Mouse (Mus musculus): ENCODE results near the gene Adamtsl1. TPM values are rescaled to one million over a fixed set of nuclear protein-coding genes. Genes with fewer than 3 reads are reported as not detected.

The Adamtsl1 gene
- polyA plus RNA-seq, 1 experiment: not detected

DNA sequence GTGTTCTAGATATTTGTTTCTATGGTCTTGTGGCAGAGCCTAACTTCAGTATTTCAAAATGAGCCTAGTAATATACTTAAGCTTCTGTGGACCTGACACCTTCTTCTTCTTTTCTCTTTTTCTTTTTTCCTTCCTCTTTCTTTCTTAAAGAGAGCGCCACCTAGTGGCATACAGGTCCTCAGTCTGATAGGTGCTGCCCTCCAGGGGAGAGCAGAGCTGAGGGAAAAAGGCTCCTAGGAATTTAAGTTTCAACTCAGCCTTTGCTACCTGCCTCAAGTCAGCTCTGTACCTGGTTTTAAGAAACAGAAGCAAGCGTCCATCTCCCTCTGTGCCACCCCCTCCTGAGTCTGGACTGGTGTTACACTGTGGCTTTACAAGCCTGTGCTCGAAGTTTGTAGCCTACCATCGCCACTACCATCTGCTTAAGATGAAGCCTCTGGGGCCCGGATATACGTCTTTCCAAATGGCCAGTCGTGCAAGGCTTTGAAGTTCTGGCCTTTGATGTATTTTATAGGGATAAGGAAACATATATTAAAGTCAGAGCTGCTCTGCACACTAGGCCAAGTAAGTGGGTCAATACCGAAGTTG lies 510.7 kb downstream of the Adamtsl1 start:
- H3K4me1 ChIP-seq (ENCODE audit: control insufficient read depth, insufficient read depth, low read length): no peaks in the 10 kb centered on the region
- no peak for TF ChIP-seq POLR2A (IDR thresholded peaks at IDR 0.05; ENCODE audit: borderline replicate concordance, control insufficient read depth, low read depth, low read length)
- 0 out of 2 replicates have a peak, but pooled peaks have one; percentile 18 for TF ChIP-seq CTCF (IDR thresholded peaks at IDR 0.05; ENCODE audit: control insufficient read depth, insufficient read depth, low read length)
- no peak overlapping the region for H3K4me3 ChIP-seq (replicated peaks; ENCODE audit: control insufficient read depth, low read depth, low read length)
- no peak overlapping the region for H3K27ac ChIP-seq (ENCODE audit: control insufficient read depth, insufficient read depth, low read depth, low read length, poor library complexity)
- WGBS: 58% methylated on average over 8 of the region's 8 CpGs

DNA sequence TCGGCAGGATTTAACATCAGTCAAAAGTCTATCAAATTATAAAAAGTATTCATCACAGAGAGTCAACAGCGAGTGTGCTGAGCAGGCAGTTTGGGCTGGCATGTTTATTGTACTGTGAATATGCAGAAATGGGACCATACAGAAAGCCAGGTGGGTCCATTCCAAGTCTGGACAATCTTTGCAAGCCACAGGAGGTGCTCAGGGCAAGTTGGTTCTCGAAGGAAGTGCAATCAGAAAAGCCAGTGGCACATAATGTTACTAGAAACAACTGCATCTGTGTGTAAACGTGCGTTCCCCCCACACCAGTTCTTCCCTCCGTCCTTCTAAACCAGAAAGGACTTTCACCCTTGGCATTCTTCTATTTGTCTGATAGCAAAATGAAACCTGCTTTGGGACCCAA lies 515.5 kb downstream of the Adamtsl1 start:
- H3K4me1 ChIP-seq (ENCODE audit: control insufficient read depth, insufficient read depth, low read length): no peaks in the 10 kb centered on the region
- TF ChIP-seq POLR2A (IDR thresholded peaks at IDR 0.05; ENCODE audit: borderline replicate concordance, control insufficient read depth, low read depth, low read length) (no peak), CTCF (IDR thresholded peaks at IDR 0.05; ENCODE audit: control insufficient read depth, insufficient read depth, low read length) (no peak)
- no peak overlapping the region for H3K27ac ChIP-seq (ENCODE audit: control insufficient read depth, insufficient read depth, low read depth, low read length, poor library complexity)
- H3K4me3 ChIP-seq (replicated peaks; ENCODE audit: control insufficient read depth, low read depth, low read length): no peak overlapping the region
- 74% methylated on average over 6 of the region's 6 CpGs for WGBS

DNA sequence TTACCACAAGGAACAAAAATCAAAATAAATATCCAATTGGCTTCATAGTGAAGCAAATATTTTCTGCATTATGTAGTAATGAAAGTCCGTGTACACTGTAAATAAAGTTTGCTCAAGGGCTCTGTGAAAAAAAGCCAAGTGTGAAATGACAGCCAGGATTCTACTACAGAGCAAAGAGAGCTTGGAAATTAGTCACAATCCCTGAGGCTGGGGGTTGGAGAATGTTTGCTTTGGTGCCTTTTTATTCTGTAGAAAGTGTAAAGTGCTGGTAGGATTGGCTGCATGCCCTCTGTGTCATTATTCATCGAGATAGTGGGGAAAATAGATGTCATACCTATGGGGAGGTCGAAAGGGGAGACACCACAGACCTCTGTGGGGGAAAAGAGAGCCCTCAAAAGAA lies 516.2 kb downstream of the Adamtsl1 start:
- Histone ChIP-seq H3K27ac (ENCODE audit: control insufficient read depth, insufficient read depth, low read depth, low read length, poor library complexity) (no peak overlapping the region), H3K4me1 (ENCODE audit: control insufficient read depth, insufficient read depth, low read length) (no peaks in the 10 kb centered on the region), H3K4me3 (replicated peaks; ENCODE audit: control insufficient read depth, low read depth, low read length) (no peak overlapping the region)
- 65% methylated on average over 3 of the region's 3 CpGs for WGBS
- no peak for TF ChIP-seq CTCF (IDR thresholded peaks at IDR 0.05; ENCODE audit: control insufficient read depth, insufficient read depth, low read length)
- TF ChIP-seq POLR2A (IDR thresholded peaks at IDR 0.05; ENCODE audit: borderline replicate concordance, control insufficient read depth, low read depth, low read length): no peak

DNA sequence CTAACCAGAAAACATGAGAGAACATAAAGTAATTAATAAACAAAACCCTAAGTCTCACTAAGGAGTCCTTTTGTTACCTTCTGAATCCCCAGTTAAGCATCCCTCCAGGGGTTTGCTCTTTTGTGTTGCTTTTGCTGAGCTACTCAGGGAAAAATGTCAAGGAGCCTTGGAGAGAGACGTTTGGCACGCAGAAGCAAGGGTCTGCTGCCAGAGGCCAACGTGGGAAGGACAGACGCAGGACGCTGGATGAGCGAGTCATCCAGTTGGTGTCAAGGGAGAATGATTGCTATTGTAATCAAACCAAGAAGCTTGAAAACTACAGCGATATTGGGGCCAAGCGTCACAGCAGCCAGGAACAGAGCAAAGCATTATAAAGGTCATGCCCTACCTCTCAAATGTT lies 517.1 kb downstream of the Adamtsl1 start:
- TF ChIP-seq POLR2A (IDR thresholded peaks at IDR 0.05; ENCODE audit: borderline replicate concordance, control insufficient read depth, low read depth, low read length) (no peak), CTCF (IDR thresholded peaks at IDR 0.05; ENCODE audit: control insufficient read depth, insufficient read depth, low read length) (no peak)

DNA sequence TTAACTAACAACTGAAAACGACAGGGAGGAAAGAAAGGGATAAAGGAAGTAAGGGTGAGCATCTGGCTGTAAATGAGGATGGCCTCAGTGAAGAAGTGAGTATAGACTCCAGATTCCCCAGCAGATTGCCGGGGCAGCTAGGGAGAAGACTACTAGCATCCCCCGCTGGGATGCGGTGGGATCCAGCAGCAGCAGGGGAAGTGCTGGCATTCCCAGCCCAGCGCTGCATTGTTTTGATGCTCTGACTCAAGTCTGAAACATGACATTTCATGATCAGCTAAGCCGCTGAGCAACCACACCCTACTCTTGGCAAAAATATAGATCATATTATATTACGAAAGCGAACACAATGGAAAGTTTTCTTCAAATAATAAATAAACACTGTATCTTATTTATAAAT lies 526.9 kb downstream of the Adamtsl1 start:
- Histone ChIP-seq H3K27ac (ENCODE audit: control insufficient read depth, insufficient read depth, low read depth, low read length, poor library complexity) (no peak overlapping the region), H3K4me1 (ENCODE audit: control insufficient read depth, insufficient read depth, low read length) (no peaks in the 10 kb centered on the region), H3K4me3 (replicated peaks; ENCODE audit: control insufficient read depth, low read depth, low read length) (no peak overlapping the region)
- TF ChIP-seq POLR2A (IDR thresholded peaks at IDR 0.05; ENCODE audit: borderline replicate concordance, control insufficient read depth, low read depth, low read length): no peak
- TF ChIP-seq CTCF (IDR thresholded peaks at IDR 0.05; ENCODE audit: control insufficient read depth, insufficient read depth, low read length): no peak
- WGBS: 55% methylated on average over 8 of the region's 8 CpGs

More for the DNA sequence above, 517.1 kb downstream of the Adamtsl1 start:
- WGBS: 65% methylated on average over 8 of the region's 8 CpGs
- Histone ChIP-seq H3K27ac (ENCODE audit: control insufficient read depth, insufficient read depth, low read depth, low read length, poor library complexity) (no peak overlapping the region), H3K4me1 (ENCODE audit: control insufficient read depth, insufficient read depth, low read length) (no peaks in the 10 kb centered on the region), H3K4me3 (replicated peaks; ENCODE audit: control insufficient read depth, low read depth, low read length) (no peak overlapping the region)

DNA sequence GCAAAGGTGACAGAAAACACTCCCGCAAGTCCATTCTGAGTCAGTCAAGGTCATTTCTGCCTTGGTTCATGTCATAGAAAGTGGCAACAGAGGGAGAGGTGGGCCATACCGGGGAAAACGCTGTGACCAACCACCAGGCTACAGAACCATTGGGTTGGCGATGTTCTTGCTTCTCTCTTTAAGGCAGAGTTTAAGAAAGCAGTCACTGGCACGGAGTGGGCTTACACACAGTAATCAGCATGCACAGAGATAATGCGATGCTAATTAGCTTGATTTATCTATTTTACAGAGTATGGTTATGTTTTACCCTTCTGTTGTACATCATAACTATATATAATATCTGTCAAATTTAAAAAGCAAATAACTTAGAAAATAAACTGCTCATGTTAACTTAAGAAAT lies 531.5 kb downstream of the Adamtsl1 start:
- H3K4me1 ChIP-seq (ENCODE audit: control insufficient read depth, insufficient read depth, low read length): no peaks in the 10 kb centered on the region
- WGBS: 84% methylated on average over 6 of the region's 6 CpGs
- H3K27ac ChIP-seq (ENCODE audit: control insufficient read depth, insufficient read depth, low read depth, low read length, poor library complexity): no peak overlapping the region
- TF ChIP-seq POLR2A (IDR thresholded peaks at IDR 0.05; ENCODE audit: borderline replicate concordance, control insufficient read depth, low read depth, low read length) (no peak), CTCF (IDR thresholded peaks at IDR 0.05; ENCODE audit: control insufficient read depth, insufficient read depth, low read length) (no peak)
- H3K4me3 ChIP-seq (replicated peaks; ENCODE audit: control insufficient read depth, low read depth, low read length): no peak overlapping the region

DNA sequence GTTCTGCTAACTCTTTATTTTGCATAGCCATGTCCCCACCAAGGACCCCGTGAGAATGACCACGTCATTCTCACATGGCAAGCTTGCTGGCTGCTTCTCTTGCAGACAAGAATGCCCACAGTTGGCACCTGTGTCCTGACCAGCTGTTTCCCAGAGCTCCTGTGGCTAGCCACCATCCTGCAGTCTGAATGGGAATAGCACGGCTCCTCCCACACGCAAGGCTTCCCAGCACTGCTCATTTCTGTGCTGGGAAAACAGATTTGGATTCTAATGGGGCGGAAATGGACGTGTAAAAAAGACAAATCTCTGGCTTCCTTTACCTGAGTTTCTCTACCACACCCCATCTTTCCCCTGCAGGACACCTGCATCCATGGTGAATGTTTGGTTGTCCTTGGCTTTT lies 531.9 kb downstream of the Adamtsl1 start:
- 60% methylated on average over 6 of the region's 6 CpGs for WGBS

DNA sequence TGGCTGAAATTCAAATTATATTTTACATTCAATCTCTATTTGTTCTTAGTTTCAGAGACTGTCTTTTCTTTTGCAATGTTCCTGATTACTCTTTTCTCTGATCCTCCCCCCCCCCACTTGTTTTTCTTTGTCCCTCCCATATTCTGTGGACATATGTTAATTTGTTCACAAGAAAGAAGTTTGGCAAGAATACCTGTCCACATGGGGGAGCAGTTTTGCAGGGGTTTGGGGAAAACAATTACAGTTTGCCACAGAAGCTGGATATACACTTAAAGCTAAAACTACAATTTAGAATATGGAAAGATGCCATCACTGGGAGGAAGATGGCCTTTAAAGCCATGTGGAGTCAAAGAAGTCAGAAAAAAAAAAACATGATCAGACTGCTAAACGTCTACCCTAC lies 532.9 kb downstream of the Adamtsl1 start:
- WGBS: 75% methylated on average over 1 of the region's 1 CpGs
- H3K27ac ChIP-seq (ENCODE audit: control insufficient read depth, insufficient read depth, low read depth, low read length, poor library complexity): no peak overlapping the region
- H3K4me3 ChIP-seq (replicated peaks; ENCODE audit: control insufficient read depth, low read depth, low read length): no peak overlapping the region
- no peaks in the 10 kb centered on the region for H3K4me1 ChIP-seq (ENCODE audit: control insufficient read depth, insufficient read depth, low read length)
- TF ChIP-seq CTCF (IDR thresholded peaks at IDR 0.05; ENCODE audit: control insufficient read depth, insufficient read depth, low read length) (no peak), POLR2A (IDR thresholded peaks at IDR 0.05; ENCODE audit: borderline replicate concordance, control insufficient read depth, low read depth, low read length) (no peak)

More for the DNA sequence above, 531.9 kb downstream of the Adamtsl1 start:
- Histone ChIP-seq H3K4me3 (replicated peaks; ENCODE audit: control insufficient read depth, low read depth, low read length) (no peak overlapping the region), H3K4me1 (ENCODE audit: control insufficient read depth, insufficient read depth, low read length) (no peaks in the 10 kb centered on the region), H3K27ac (ENCODE audit: control insufficient read depth, insufficient read depth, low read depth, low read length, poor library complexity) (no peak overlapping the region)
- TF ChIP-seq CTCF (IDR thresholded peaks at IDR 0.05; ENCODE audit: control insufficient read depth, insufficient read depth, low read length) (no peak), POLR2A (IDR thresholded peaks at IDR 0.05; ENCODE audit: borderline replicate concordance, control insufficient read depth, low read depth, low read length) (no peak)

Measured in bone marrow, adult 2 months (tissue).